Mouse (Mus musculus): ENCODE results near the gene Gm11027. TPM values are rescaled to one million over a fixed set of nuclear protein-coding genes. Genes with fewer than 3 reads are reported as not detected.

Gm11027 gene
- total RNA-seq, 1 experiment, result not detected

DNA sequence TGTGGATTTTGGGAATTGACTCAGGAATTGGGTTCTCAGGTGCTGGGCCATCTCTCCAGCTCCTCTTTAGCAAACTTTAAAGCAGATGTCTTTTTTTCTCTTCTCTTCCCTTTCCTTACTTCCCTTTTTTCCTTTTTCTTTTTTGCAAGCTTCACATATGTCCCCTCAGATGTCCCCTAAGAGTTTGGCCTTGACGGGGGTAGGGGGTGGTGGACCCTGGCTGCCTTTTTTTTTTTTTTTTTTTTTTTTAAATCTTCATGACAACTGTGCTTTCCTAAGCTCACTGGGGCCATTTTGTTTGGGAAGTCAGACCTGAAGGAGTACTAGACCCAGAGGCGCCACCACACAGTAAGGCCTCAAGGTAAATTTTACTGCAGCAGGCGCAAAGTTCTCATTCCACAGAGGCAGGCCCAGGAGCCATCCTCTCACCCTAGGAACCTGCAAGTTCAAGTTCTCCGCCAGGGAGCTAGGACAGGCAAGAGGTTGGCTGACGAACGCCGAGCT, 5.0 kb downstream of the Gm11027 start:
- peak overlapping the region; percentile 93 for H3K9ac ChIP-seq (ENCODE audit: insufficient read depth, low read depth, low read length, poor library complexity, severe bottlenecking)
- H3K9me3 ChIP-seq (ENCODE audit: control insufficient read depth, insufficient read depth, low read depth, low read length), result no peaks in the 10 kb centered on the region
- no peaks in the 10 kb centered on the region for H3K36me3 ChIP-seq (ENCODE audit: control insufficient read depth, insufficient read depth, low read length, poor library complexity, severe bottlenecking)
- peak overlapping the region; percentile 75 to 99 for H3K4me3 ChIP-seq (ENCODE audit: insufficient read depth in 1 of 2, low read depth in 1 of 2, low read length in 2 of 2, poor library complexity in 1 of 2, severe bottlenecking in 1 of 2)
- peak overlapping the region; percentile 90 for H3K27ac ChIP-seq (ENCODE audit: insufficient read depth, low read depth, low read length, poor library complexity, severe bottlenecking)
- no peak for DNase-seq (ENCODE audit: low read depth, low spot score)
- H3K4me1 ChIP-seq (ENCODE audit: control insufficient read depth in 2 of 2, insufficient read depth in 2 of 2, low read length in 2 of 2, poor library complexity in 1 of 2), result no peaks in the 10 kb centered on the region; a peak in 1 of 4 replicates
- in situ Hi-C loops (cut with MboI; ENCODE audit: low sequenced_read_pairs in 2 of 2, unreplicated experiment in 2 of 2), result no loop called here
- TF ChIP-seq ZNF384 (IDR thresholded peaks at IDR 0.05; ENCODE audit: low read depth, low read length) (peak; percentile 66; the same call in 1 of the 2 replicates), MAFK (IDR thresholded peaks at IDR 0.05; ENCODE audit: insufficient read depth, low read depth, low read length) (no peak)

DNA sequence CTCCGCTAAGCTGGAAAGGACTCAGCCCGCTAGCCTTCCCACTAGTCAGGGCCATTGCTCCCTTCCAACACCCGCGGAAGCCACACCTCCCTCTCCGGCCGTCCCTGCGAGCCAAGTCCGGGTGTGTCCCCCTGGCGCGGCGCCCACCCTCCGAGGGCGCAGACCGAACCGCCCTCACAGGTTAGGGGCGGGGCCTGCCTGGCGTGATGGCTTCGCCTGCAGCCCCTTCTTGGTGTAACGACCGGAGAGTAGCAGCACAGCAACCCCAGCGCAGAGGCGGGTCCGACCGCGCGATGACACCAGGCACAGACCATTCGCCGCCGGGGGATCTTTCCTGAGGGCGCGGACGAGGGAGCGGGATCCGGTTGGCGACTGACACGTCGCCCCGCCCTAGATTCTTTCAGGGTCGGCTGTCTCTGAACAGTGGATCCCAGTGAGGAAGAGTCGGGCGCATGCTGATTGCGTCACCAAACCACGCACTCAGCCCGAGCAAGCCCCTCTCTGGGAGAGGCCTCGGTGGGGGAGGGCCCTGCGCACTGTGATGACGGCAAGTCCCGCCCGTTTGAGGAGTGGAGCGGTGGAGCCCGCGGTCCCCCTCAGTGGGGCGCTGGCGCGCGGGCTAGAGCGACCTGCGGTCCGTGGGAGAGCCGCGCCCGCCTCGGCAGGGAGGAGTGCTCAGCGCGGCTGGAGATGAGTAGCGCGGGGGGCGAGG, 5.6 kb downstream of the Gm11027 start, which contains the start of gene Esyt2:
Esyt2 (plus strand) TSS at position 544 of the 712 bp plus-strand sequence.
- in situ Hi-C loops (cut with MboI; ENCODE audit: low sequenced_read_pairs in 2 of 2, unreplicated experiment in 2 of 2), result no loop called here
- H3K27ac ChIP-seq (ENCODE audit: insufficient read depth, low read depth, low read length, poor library complexity, severe bottlenecking), result peak within 1 kb of the TSS; percentile 90
- H3K9ac ChIP-seq (ENCODE audit: insufficient read depth, low read depth, low read length, poor library complexity, severe bottlenecking), result peak within 1 kb of the TSS; percentile 93
- TF ChIP-seq ZNF384 (IDR thresholded peaks at IDR 0.05; ENCODE audit: low read depth, low read length), result no peak
- no peak for TF ChIP-seq MAFK (IDR thresholded peaks at IDR 0.05; ENCODE audit: insufficient read depth, low read depth, low read length)
- peak; percentile 48; the same call in 1 of the 2 replicates for TF ChIP-seq CHD2 (IDR thresholded peaks at IDR 0.05; ENCODE audit: low read depth, low read length)
- TF ChIP-seq HCFC1 (IDR thresholded peaks at IDR 0.05; ENCODE audit: borderline replicate concordance, insufficient read depth, low read length), result peak; percentile 84
- peak; percentile 55; the same call in 1 of the 2 replicates for TF ChIP-seq ZC3H11A (IDR thresholded peaks at IDR 0.05; ENCODE audit: borderline replicate concordance, low read depth, low read length)
- H3K36me3 ChIP-seq (ENCODE audit: control insufficient read depth, insufficient read depth, low read length, poor library complexity, severe bottlenecking), result no peaks in the 10 kb centered on the region
- H3K9me3 ChIP-seq (ENCODE audit: control insufficient read depth, insufficient read depth, low read depth, low read length), result no peaks in the 10 kb centered on the region
- H3K4me1 ChIP-seq (ENCODE audit: control insufficient read depth in 2 of 2, insufficient read depth in 2 of 2, low read length in 2 of 2, poor library complexity in 1 of 2), result no peaks in the 10 kb centered on the region; a peak in 1 of 4 replicates
- H3K4me3 ChIP-seq (ENCODE audit: insufficient read depth in 1 of 2, low read depth in 1 of 2, low read length in 2 of 2, poor library complexity in 1 of 2, severe bottlenecking in 1 of 2), result peak within 1 kb of the TSS; percentile 75 to 99
- DNase-seq (ENCODE audit: low read depth, low spot score), result peak; percentile 99

DNA sequence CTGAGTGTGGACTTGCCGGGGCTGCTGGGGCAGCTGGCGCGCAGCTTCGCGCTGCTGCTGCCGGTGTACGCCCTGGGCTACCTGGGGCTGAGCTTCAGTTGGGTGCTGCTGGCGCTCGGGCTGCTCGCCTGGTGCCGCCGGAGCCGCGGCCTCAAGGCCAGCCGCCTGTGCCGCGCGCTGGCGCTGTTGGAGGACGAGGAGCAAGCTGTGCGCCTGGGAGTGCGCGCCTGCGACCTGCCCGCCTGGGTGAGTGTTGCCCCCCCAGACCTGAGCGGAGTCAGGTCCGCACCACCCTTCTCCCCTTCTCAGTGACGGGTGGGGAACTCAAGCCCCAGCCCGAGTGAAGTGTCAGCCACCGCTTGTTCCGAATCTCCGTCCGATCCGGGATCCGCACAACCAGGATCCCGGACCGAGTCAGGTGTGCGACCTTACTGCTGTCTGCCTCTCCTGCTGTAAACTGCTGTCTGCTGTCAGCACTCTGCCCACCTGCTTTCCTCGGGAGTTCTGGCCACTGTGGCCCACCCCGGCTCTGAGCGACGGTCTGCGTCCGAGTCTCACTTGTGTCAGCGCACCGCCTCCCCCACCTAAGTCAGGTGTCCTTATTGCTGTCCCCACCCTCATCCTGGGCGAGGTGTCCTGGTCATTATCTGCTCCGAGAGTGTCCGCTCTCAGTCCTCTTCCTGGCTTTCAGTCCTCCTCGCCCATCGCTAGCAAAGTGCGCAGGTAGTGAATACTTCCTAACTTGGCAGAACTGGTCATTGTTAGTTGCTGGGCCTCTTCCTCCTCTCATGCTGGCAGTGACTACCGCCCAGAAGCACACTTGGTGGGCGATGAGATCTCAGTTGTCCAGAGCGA, 6.5 kb downstream of the Gm11027 start:
- DNase-seq (ENCODE audit: low read depth, low spot score), result peak; percentile 6
- no peaks in the 10 kb centered on the region; a peak in 1 of 4 replicates for H3K4me1 ChIP-seq (ENCODE audit: control insufficient read depth in 2 of 2, insufficient read depth in 2 of 2, low read length in 2 of 2, poor library complexity in 1 of 2)
- no peak for TF ChIP-seq ZNF384 (IDR thresholded peaks at IDR 0.05; ENCODE audit: low read depth, low read length)
- no peak for TF ChIP-seq HCFC1 (IDR thresholded peaks at IDR 0.05; ENCODE audit: borderline replicate concordance, insufficient read depth, low read length)
- no peak for TF ChIP-seq MAFK (IDR thresholded peaks at IDR 0.05; ENCODE audit: insufficient read depth, low read depth, low read length)
- TF ChIP-seq ZC3H11A (IDR thresholded peaks at IDR 0.05; ENCODE audit: borderline replicate concordance, low read depth, low read length), result no peak
- no peak for TF ChIP-seq CHD2 (IDR thresholded peaks at IDR 0.05; ENCODE audit: low read depth, low read length)
- H3K9ac ChIP-seq (ENCODE audit: insufficient read depth, low read depth, low read length, poor library complexity, severe bottlenecking), result peak overlapping the region; percentile 78
- in situ Hi-C loops (cut with MboI; ENCODE audit: low sequenced_read_pairs in 2 of 2, unreplicated experiment in 2 of 2), result no loop called here
- peak overlapping the region; percentile 25; the same call in 1 of the 2 replicates for H3K27ac ChIP-seq (ENCODE audit: insufficient read depth, low read depth, low read length, poor library complexity, severe bottlenecking)
- peak overlapping the region; percentile 75 to 99 for H3K4me3 ChIP-seq (ENCODE audit: insufficient read depth in 1 of 2, low read depth in 1 of 2, low read length in 2 of 2, poor library complexity in 1 of 2, severe bottlenecking in 1 of 2)
- H3K9me3 ChIP-seq (ENCODE audit: control insufficient read depth, insufficient read depth, low read depth, low read length), result no peaks in the 10 kb centered on the region
- H3K36me3 ChIP-seq (ENCODE audit: control insufficient read depth, insufficient read depth, low read length, poor library complexity, severe bottlenecking), result no peaks in the 10 kb centered on the region

DNA sequence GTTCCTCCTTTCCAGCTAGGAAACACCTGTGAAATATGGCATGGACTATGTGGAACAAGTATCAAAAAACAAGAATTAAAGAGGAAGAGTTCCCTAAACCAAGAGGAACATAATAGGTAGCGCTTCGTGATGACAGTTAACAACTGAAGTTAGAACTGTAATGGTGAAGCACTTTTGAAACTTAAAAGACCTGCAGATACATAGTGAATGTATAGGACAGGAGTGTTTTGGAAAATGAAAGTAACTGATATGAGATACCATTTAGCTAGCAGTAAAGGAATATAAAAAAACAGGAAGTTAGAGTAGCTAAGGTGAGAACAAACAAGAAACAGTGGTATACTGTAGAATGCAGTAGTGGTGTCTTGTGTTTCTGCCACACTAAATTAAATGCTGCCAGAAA, 7.7 kb downstream of the Gm11027 start:
- in situ Hi-C loops (cut with MboI; ENCODE audit: low sequenced_read_pairs in 2 of 2, unreplicated experiment in 2 of 2), result no loop called here
- Histone ChIP-seq H3K27ac (ENCODE audit: insufficient read depth, low read depth, low read length, poor library complexity, severe bottlenecking) (no peak overlapping the region), H3K9ac (ENCODE audit: insufficient read depth, low read depth, low read length, poor library complexity, severe bottlenecking) (no peak overlapping the region), H3K36me3 (ENCODE audit: control insufficient read depth, insufficient read depth, low read length, poor library complexity, severe bottlenecking) (no peaks in the 10 kb centered on the region), H3K9me3 (ENCODE audit: control insufficient read depth, insufficient read depth, low read depth, low read length) (no peaks in the 10 kb centered on the region), H3K4me3 (ENCODE audit: insufficient read depth in 1 of 2, low read depth in 1 of 2, low read length in 2 of 2, poor library complexity in 1 of 2, severe bottlenecking in 1 of 2) (no peak overlapping the region), H3K4me1 (ENCODE audit: control insufficient read depth in 2 of 2, insufficient read depth in 2 of 2, low read length in 2 of 2, poor library complexity in 1 of 2) (no peaks in the 10 kb centered on the region; a peak in 1 of 4 replicates)
- DNase-seq (ENCODE audit: low read depth, low spot score), result no peak
- TF ChIP-seq MAFK (IDR thresholded peaks at IDR 0.05; ENCODE audit: insufficient read depth, low read depth, low read length), result no peak
- no peak for TF ChIP-seq ZNF384 (IDR thresholded peaks at IDR 0.05; ENCODE audit: low read depth, low read length)
- TF ChIP-seq CHD2 (IDR thresholded peaks at IDR 0.05; ENCODE audit: low read depth, low read length), result no peak
- TF ChIP-seq HCFC1 (IDR thresholded peaks at IDR 0.05; ENCODE audit: borderline replicate concordance, insufficient read depth, low read length), result no peak
- no peak for TF ChIP-seq ZC3H11A (IDR thresholded peaks at IDR 0.05; ENCODE audit: borderline replicate concordance, low read depth, low read length)
